Mouse (Mus musculus): ENCODE results near the gene Lmo3. TPM values are rescaled to one million over a fixed set of nuclear protein-coding genes. Genes with fewer than 3 reads are reported as not detected.

Lmo3 gene
- polyA plus RNA-seq, 1 experiment from 2014 or later: 1.6 TPM

DNA sequence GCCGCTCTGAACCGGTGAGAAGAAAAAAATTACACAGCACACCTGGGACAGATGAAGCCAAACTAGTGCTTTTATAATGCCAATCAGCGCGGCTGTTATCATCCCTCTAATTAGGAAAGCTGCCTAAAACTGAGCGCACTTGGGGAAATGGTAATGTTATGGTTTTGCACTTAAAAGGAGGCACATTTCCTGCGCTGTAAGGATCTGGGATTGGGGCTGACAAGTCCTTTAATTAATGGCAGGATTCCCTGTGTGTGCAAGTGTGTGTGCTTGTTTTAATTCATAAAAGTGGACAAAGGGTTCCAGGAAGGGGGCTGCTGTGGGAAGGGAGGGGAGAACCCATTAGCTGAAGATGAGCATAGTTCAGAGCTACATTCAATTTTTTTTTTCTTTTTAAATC, 154.4 kb downstream of the Lmo3 start:
- H3K36me3 ChIP-seq (ENCODE audit: control insufficient read depth, insufficient read depth, low read length): no peaks in the 10 kb centered on the region
- H3K9me3 ChIP-seq (ENCODE audit: control insufficient read depth, low read length): no peaks in the 10 kb centered on the region
- H3K4me2 ChIP-seq (ENCODE audit: low read depth, low read length): no peak overlapping the region
- no peak overlapping the region for H3K27ac ChIP-seq (ENCODE audit: low read length)
- H3K4me3 ChIP-seq (ENCODE audit: low read length): no peak overlapping the region
- WGBS: 32% methylated on average over 6 of the region's 6 CpGs
- no peak overlapping the region for H3K9ac ChIP-seq (ENCODE audit: low read length)
- H3K4me1 ChIP-seq (replicated peaks; ENCODE audit: control insufficient read depth, insufficient read depth, low read length): peaks cover 2% of the 10 kb centered on the region; the same call in 1 of the 2 replicates
- no peak for ATAC-seq (ENCODE audit: low read depth)
- peaks cover 5% of the 10 kb centered on the region; the same call in 1 of the 2 replicates for H3K27me3 ChIP-seq (ENCODE audit: control insufficient read depth, insufficient read depth, low read depth, low read length)

DNA sequence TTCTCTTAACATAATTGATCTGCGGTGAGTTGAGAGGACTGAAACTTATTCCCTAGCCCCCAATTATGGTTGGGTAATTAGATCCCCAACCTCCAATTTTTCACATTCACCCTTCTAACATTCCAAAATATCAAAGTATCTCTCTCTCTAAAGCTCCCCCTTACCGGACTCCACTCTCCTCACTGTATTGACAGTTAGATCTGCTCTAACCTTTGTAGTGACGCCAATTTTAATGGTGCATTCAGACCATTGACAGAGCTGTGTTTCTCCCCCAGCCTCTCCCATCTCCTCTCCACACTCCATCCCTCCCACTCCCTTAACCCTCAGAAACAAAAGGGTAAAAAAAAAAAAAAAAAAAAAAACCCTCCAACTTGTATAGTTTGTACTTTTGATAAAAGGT, 154.9 kb downstream of the Lmo3 start:
- peaks cover 5% of the 10 kb centered on the region for H3K27me3 ChIP-seq (ENCODE audit: control insufficient read depth, insufficient read depth, low read depth, low read length)
- no peaks in the 10 kb centered on the region for H3K9me3 ChIP-seq (ENCODE audit: control insufficient read depth, low read length)
- no peak for ATAC-seq (ENCODE audit: low read depth)
- peaks cover 4% of the 10 kb centered on the region for H3K4me1 ChIP-seq (replicated peaks; ENCODE audit: control insufficient read depth, insufficient read depth, low read length)
- H3K9ac ChIP-seq (ENCODE audit: low read length): no peak overlapping the region
- no peak overlapping the region for H3K27ac ChIP-seq (ENCODE audit: low read length)
- no peak overlapping the region for H3K4me3 ChIP-seq (ENCODE audit: low read length)
- no peaks in the 10 kb centered on the region for H3K36me3 ChIP-seq (ENCODE audit: control insufficient read depth, insufficient read depth, low read length)
- 48% methylated on average over 3 of the region's 3 CpGs for WGBS
- no peak overlapping the region for H3K4me2 ChIP-seq (ENCODE audit: low read depth, low read length)

DNA sequence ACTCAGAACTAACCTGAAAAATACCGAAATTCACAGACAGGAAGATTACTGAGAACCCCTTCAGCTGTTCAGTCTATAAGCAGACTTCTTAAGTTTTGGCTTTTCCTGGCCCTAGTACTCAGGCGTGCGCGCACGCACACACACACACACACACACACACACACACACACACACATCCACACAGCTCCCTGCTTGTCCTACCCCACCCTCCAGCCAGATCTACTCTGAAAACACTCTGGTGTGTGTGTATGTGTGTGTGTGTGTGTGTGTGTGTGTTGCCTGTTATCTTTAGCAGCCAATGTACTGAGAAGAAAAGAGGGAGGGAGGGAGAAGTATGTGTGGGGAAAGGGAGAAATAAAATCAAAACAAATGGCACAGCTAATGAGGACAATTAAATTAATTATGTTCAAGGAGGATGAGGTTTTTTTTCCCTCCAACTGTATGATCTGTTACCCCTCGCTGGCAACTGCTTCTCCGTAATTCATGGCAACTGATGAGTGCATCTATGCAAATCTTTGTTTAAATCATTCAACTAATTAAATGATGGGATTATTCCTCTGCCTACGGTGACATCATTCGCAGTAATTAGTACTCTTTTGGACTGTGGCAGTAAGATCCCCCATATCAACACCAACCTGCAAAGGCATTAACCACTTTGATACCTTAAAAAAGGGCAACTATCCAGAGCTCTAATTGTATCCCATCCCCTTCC, 157.1 kb downstream of the Lmo3 start:
- Histone ChIP-seq H3K36me3 (ENCODE audit: control insufficient read depth, insufficient read depth, low read length) (no peaks in the 10 kb centered on the region), H3K27me3 (ENCODE audit: control insufficient read depth, insufficient read depth, low read depth, low read length) (peaks cover 8% of the 10 kb centered on the region), H3K4me2 (ENCODE audit: low read depth, low read length) (no peak overlapping the region), H3K9ac (ENCODE audit: low read length) (no peak overlapping the region), H3K4me3 (ENCODE audit: low read length) (no peak overlapping the region), H3K27ac (ENCODE audit: low read length) (no peak overlapping the region), H3K4me1 (replicated peaks; ENCODE audit: control insufficient read depth, insufficient read depth, low read length) (peaks cover 20% of the 10 kb centered on the region), H3K9me3 (ENCODE audit: control insufficient read depth, low read length) (no peaks in the 10 kb centered on the region)
- 61% methylated on average over 9 of the region's 9 CpGs for WGBS
- peak; percentile 56 for ATAC-seq (ENCODE audit: low read depth)

DNA sequence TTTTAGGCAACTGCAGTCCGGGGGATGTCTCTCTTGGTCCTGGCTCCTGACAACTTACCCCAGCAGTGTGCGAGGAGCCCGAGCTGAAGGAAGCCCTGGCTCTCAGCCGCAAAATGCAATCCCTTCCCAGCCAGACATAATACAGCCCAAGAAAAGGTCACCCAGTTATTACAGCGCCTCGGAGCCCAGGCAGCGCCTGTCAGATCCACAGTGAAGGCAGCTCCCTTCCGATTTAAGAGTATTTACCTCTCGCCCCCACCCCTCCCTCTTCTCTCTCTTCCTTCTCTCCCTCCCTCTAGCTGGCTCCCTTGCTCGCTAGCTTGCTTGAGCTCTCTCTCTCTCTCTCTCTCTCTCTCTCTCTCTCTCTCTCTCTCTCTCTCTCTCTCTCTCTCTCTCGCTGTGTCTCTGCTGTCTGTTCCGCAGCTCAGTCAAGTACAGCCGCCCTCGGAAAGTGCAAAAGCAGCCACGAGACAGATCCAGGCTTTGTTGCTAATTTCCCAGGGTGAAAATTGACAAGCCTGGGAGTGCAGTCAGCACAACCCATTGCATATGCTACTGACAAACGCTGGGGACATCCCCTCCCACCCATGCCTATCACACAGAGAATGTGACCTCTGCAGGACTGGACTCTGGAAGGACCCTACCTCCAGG, 159.0 kb downstream of the Lmo3 start:
- H3K4me1 ChIP-seq (replicated peaks; ENCODE audit: control insufficient read depth, insufficient read depth, low read length): peaks cover 20% of the 10 kb centered on the region
- peak overlapping the region; percentile 57 for H3K4me2 ChIP-seq (ENCODE audit: low read depth, low read length)
- H3K27ac ChIP-seq (ENCODE audit: low read length): no peak overlapping the region
- H3K36me3 ChIP-seq (ENCODE audit: control insufficient read depth, insufficient read depth, low read length): no peaks in the 10 kb centered on the region
- WGBS: under 1% methylated on average over 16 of the region's 16 CpGs
- peak overlapping the region; percentile 41 for H3K4me3 ChIP-seq (ENCODE audit: low read length)
- ATAC-seq (ENCODE audit: low read depth): peak; percentile 68; the same call in 1 of the 2 replicates
- H3K27me3 ChIP-seq (ENCODE audit: control insufficient read depth, insufficient read depth, low read depth, low read length): peaks cover 8% of the 10 kb centered on the region
- peak overlapping the region; percentile 59 for H3K9ac ChIP-seq (ENCODE audit: low read length)
- H3K9me3 ChIP-seq (ENCODE audit: control insufficient read depth, low read length): no peaks in the 10 kb centered on the region

DNA sequence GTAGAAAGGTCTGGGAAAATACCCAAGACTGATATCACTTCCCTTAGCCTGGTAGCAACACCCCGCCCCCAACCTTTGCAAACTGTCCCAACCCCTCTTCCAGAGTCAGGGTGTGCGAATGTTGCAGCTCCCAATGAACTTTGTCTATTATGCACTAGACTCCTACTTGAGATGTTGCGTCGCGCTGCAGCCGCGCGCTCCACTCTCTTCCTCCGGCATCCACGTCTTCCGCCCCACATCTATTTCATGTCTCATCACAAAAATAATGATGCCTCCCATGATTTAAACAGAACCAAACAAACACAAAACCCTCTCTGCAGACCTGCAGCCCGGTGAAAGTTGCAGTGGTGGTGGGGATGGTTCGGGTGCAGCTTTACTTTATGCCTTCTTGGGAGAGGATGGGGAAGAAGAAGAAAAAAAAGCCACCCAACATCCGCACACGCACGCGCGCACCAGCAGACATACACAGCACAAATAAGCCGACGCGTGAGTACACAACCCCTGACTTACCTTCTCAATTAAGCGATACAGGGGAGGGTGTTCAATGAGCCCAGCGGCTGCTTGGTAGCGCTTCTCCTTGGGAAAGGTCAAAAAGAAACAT, 159.7 kb downstream of the Lmo3 start:
- ATAC-seq (ENCODE audit: low read depth): no peak
- H3K27me3 ChIP-seq (ENCODE audit: control insufficient read depth, insufficient read depth, low read depth, low read length): peaks cover 8% of the 10 kb centered on the region

DNA sequence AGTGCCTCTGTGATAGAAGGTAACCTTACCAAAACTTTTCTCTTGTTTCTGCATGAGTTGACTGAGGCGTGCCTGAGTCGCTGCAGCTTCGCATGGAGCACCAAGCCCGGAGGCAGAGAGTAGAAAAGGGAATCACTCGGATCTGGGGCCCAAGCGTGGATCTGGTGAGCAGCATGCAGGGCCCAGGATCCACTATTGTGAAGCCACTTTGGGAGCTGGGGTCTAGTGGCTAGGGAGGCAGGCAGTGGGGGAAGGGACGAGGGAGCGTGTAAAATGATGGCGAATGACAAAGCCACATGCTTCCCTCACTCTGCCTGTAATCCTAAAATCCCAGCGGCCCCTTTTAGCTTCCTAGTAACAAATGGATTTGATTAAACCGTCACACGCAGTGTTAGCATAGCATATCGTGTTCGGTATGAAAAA, 160.6 kb downstream of the Lmo3 start:
- 0 out of 2 replicates have a peak, but pooled peaks have one; percentile 29 for ATAC-seq (ENCODE audit: low read depth)
- Histone ChIP-seq H3K36me3 (ENCODE audit: control insufficient read depth, insufficient read depth, low read length) (no peaks in the 10 kb centered on the region), H3K27ac (ENCODE audit: low read length) (no peak overlapping the region), H3K27me3 (ENCODE audit: control insufficient read depth, insufficient read depth, low read depth, low read length) (peaks cover 8% of the 10 kb centered on the region), H3K4me2 (ENCODE audit: low read depth, low read length) (peak overlapping the region; percentile 57), H3K9me3 (ENCODE audit: control insufficient read depth, low read length) (no peaks in the 10 kb centered on the region), H3K4me3 (ENCODE audit: low read length) (peak overlapping the region; percentile 30), H3K4me1 (replicated peaks; ENCODE audit: control insufficient read depth, insufficient read depth, low read length) (peaks cover 20% of the 10 kb centered on the region), H3K9ac (ENCODE audit: low read length) (peak overlapping the region; percentile 44; the same call in 1 of the 2 replicates)
- 4% methylated on average over 14 of the region's 14 CpGs for WGBS

More for the DNA sequence above, 159.7 kb downstream of the Lmo3 start:
- peak overlapping the region; percentile 59 for H3K9ac ChIP-seq (ENCODE audit: low read length)
- H3K9me3 ChIP-seq (ENCODE audit: control insufficient read depth, low read length): no peaks in the 10 kb centered on the region
- H3K36me3 ChIP-seq (ENCODE audit: control insufficient read depth, insufficient read depth, low read length): no peaks in the 10 kb centered on the region
- peaks cover 20% of the 10 kb centered on the region for H3K4me1 ChIP-seq (replicated peaks; ENCODE audit: control insufficient read depth, insufficient read depth, low read length)
- WGBS: under 1% methylated on average over 24 of the region's 24 CpGs
- no peak overlapping the region for H3K27ac ChIP-seq (ENCODE audit: low read length)
- H3K4me2 ChIP-seq (ENCODE audit: low read depth, low read length): peak overlapping the region; percentile 57
- peak overlapping the region; percentile 41 for H3K4me3 ChIP-seq (ENCODE audit: low read length)

DNA sequence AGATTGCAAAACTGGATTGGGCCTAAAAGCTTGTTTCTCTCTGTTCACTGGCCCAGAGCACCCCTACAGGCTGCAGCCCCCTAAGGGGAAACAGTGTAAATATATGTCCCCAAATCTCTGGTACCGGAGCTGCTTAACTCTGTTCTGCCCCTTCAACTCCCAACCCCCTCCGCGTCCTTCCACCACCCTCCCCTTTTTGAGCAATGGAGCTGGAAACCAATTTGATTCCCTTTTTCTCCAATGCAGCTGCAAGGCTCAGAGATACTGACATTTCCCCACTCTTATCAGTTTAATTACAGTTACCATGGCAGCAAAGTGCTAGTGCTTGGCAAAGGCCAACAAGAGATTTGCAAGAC, 161.3 kb downstream of the Lmo3 start:
- ATAC-seq (ENCODE audit: low read depth): 0 out of 2 replicates have a peak, but pooled peaks have one; percentile 31
- Histone ChIP-seq H3K4me1 (replicated peaks; ENCODE audit: control insufficient read depth, insufficient read depth, low read length) (peaks cover 19% of the 10 kb centered on the region), H3K4me2 (ENCODE audit: low read depth, low read length) (peak overlapping the region; percentile 57; the same call in 1 of the 2 replicates), H3K36me3 (ENCODE audit: control insufficient read depth, insufficient read depth, low read length) (no peaks in the 10 kb centered on the region), H3K27ac (ENCODE audit: low read length) (no peak overlapping the region), H3K4me3 (ENCODE audit: low read length) (peak overlapping the region; percentile 30), H3K27me3 (ENCODE audit: control insufficient read depth, insufficient read depth, low read depth, low read length) (peaks cover 8% of the 10 kb centered on the region), H3K9ac (ENCODE audit: low read length) (no peak overlapping the region), H3K9me3 (ENCODE audit: control insufficient read depth, low read length) (no peaks in the 10 kb centered on the region)
- WGBS: 5% methylated on average over 3 of the region's 3 CpGs

DNA sequence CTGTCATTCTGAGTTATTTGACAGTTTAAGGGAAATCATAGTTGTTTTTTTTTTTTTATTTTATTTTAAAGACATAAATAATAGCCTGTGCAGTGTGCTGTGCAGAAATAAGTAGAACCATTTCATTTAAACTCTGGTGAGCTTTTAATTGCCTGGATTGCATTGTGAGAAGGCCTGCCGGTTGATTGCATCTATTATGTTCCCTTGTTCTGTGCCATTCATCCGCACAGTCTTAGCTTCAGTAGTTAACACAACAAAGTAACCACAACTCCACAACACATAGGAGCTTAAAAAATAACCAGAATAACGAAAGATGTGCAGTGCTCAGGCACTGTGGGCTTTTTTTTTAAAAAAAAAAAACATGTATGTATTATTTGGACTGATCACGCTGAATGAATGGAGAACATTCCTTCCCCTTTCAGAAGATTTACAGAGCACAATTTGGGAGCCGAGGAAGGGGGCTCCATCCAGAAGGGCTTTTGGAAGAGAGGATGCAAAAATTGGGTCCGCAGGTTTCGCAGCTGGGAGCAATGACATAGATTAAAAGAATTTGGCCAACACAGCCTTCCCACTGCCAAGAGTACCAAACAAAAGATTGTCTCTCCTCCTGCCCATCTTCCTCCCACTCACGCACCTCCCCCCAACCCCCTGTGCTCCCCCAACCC, 161.8 kb downstream of the Lmo3 start:
- Histone ChIP-seq H3K9me3 (ENCODE audit: control insufficient read depth, low read length) (no peaks in the 10 kb centered on the region), H3K4me3 (ENCODE audit: low read length) (no peak overlapping the region), H3K27me3 (ENCODE audit: control insufficient read depth, insufficient read depth, low read depth, low read length) (peaks cover 8% of the 10 kb centered on the region), H3K36me3 (ENCODE audit: control insufficient read depth, insufficient read depth, low read length) (no peaks in the 10 kb centered on the region), H3K9ac (ENCODE audit: low read length) (no peak overlapping the region), H3K27ac (ENCODE audit: low read length) (no peak overlapping the region), H3K4me2 (ENCODE audit: low read depth, low read length) (peak overlapping the region; percentile 57; the same call in 1 of the 2 replicates), H3K4me1 (replicated peaks; ENCODE audit: control insufficient read depth, insufficient read depth, low read length) (peaks cover 19% of the 10 kb centered on the region)
- no peak for ATAC-seq (ENCODE audit: low read depth)
- 51% methylated on average over 8 of the region's 8 CpGs for WGBS

DNA sequence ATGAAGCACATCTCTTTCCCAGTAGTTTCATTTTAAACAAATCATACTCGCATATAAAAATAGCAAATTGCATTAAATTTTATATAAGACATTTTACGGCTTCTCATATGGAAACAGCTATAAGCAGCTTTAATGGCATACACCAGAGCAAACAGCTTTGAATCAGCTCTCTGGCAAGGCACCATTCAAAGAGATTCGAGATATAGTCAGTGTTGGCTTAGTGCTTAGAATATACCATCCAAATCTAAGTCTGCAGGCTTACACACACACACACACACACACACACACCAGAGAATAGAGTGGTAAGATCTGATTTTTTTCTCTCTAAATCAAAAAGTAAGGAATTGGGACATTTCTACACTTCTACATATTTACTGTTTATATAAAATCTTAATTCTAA, 169.7 kb downstream of the Lmo3 start:
- Histone ChIP-seq H3K4me3 (ENCODE audit: low read length) (no peak overlapping the region), H3K9ac (ENCODE audit: low read length) (no peak overlapping the region), H3K4me2 (ENCODE audit: low read depth, low read length) (no peak overlapping the region), H3K4me1 (replicated peaks; ENCODE audit: control insufficient read depth, insufficient read depth, low read length) (no peaks in the 10 kb centered on the region), H3K27me3 (ENCODE audit: control insufficient read depth, insufficient read depth, low read depth, low read length) (no peaks in the 10 kb centered on the region), H3K36me3 (ENCODE audit: control insufficient read depth, insufficient read depth, low read length) (no peaks in the 10 kb centered on the region), H3K9me3 (ENCODE audit: control insufficient read depth, low read length) (no peaks in the 10 kb centered on the region), H3K27ac (ENCODE audit: low read length) (no peak overlapping the region)
- WGBS: 79% methylated on average over 3 of the region's 3 CpGs
- ATAC-seq (ENCODE audit: low read depth): no peak

Data from lung, embryonic 16.5 days (tissue).